Mouse (Mus musculus) forebrain, embryonic 16.5 days (tissue): ENCODE results near the gene Tenm4. TPM values are rescaled to one million over a fixed set of nuclear protein-coding genes. Genes with fewer than 3 reads are reported as not detected.

Experiments
- ATAC-seq: fragments of 200-750 bp; cut with Nextera tagmentation; 2 replicates; pipeline ENCODE4 v1.8.0; 2017; ENCODE audit warnings: mild to moderate bottlenecking, moderate library complexity
- H3K27ac ChIP-seq: fragments of 300-500 bp; sonication (generic); 2 replicates; pipeline ENCODE4 v1.5.1; 2014; ENCODE audit warnings: low read length, control low read depth
- H3K27me3 ChIP-seq: fragments of 300-500 bp; sonication (generic); replicated peaks from 2 replicates; pipeline ENCODE4 v1.6.1; 2014; ENCODE audit warnings: low read length; ENCODE audit not compliant: control insufficient read depth, insufficient read depth
- H3K36me3 ChIP-seq: fragments of 300-500 bp; sonication (generic); 2 replicates; pipeline ENCODE4 v1.6.1; 2014; ENCODE audit not compliant: control insufficient read depth, insufficient read depth
- H3K4me1 ChIP-seq: fragments of 300-500 bp; sonication (generic); replicated peaks from 2 replicates; pipeline ENCODE4 v1.6.1; 2014; ENCODE audit warnings: low read length; ENCODE audit not compliant: control insufficient read depth, insufficient read depth
- H3K4me2 ChIP-seq: fragments of 300-500 bp; sonication (generic); 2 replicates; pipeline ENCODE4 v1.6.1; 2014; ENCODE audit warnings: mild to moderate bottlenecking, low read length, control low read depth
- H3K4me3 ChIP-seq: fragments of 300-500 bp; sonication (generic); replicated peaks from 2 replicates; pipeline ENCODE4 v1.5.1; 2014; ENCODE audit warnings: mild to moderate bottlenecking, low read length, control low read depth
- H3K9ac ChIP-seq: fragments of 300-500 bp; sonication (generic); replicated peaks from 2 replicates; pipeline ENCODE4 v1.6.1; 2014; ENCODE audit warnings: low read depth, low read length, control low read depth
- H3K9me3 ChIP-seq: fragments of 300-500 bp; sonication (generic); 2 replicates; pipeline ENCODE4 v1.6.1; 2016; ENCODE audit warnings: low read length; ENCODE audit not compliant: control insufficient read depth
- WGBS: fragments of 180-500 bp; shearing (Covaris S2); extraction: QIAGEN DNeasy Blood & Tissue Kit; methylation state at CpG from one replicate; pipeline ENCODE4 v1.1.7; 2014; 5-methylcytosine and 5-hydroxymethylcytosine counted together
- polyA plus RNA-seq: library from polyadenylated mRNA; unstranded; fragments of >200 nt; fragmentation: Nextera tagmentation; extraction: Ambion mirVana; gene quantifications from 2 replicates; pipeline ENCODE4 v1.2.1, GENCODE M21; 2015

Gene Tenm4
- polyA plus RNA-seq, 1 experiment from 2014 or later, result 105 TPM

DNA sequence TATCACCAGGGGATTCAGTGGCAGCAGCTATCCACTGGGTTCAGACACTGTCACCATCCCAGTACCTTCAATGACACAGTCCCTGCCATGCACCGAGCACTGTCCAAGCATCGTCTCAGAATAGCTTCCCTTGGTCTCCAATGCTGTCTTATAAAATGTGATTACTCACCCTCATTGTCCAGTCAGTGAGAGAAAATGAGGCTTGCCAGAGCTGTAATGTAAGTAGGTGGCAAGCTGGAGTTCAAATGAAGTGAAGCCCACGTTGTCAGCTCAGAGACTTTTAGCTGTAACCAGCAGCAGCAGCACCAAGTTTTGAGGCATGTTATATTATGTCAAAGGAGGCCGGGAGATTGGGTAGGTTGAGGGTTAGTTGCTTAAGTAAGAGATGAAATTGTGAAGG lies 507.2 kb downstream of the Tenm4 start:
- H3K4me1 ChIP-seq, result peaks cover 16% of the 10 kb centered on the region
- WGBS, result 87% methylated on average over 4 of the region's 4 CpGs

DNA sequence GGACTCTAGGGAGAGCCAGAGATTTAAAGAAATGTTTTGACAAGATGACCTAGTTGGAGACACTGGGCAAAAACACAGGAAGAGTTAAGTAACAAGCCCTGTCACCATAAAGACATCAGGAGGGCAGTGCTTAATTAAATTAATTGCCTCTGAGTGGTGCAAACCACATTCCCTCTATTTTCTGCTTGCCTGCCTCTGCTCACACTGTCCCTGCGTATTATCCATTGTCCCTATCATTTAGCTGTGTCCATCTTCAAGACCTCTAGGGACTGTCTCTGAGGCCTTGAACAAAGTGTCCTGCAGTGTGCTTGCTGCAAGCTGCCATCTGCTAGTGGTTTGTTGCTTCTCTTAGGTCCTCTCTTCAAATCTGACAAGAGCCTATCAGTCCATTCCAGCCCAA lies 508.7 kb downstream of the Tenm4 start:
- H3K27me3 ChIP-seq, result no peaks in the 10 kb centered on the region
- no peak overlapping the region for H3K9ac ChIP-seq
- no peak for ATAC-seq
- no peaks in the 10 kb centered on the region for H3K9me3 ChIP-seq
- no peak overlapping the region for H3K4me3 ChIP-seq
- H3K36me3 ChIP-seq, result no peaks in the 10 kb centered on the region
- peaks cover 16% of the 10 kb centered on the region for H3K4me1 ChIP-seq
- no peak overlapping the region for H3K4me2 ChIP-seq
- no peak overlapping the region for H3K27ac ChIP-seq
- 48% methylated on average over 1 of the region's 1 CpGs for WGBS

More for the DNA sequence above, 507.2 kb downstream of the Tenm4 start:
- Histone ChIP-seq H3K27ac (no peak overlapping the region), H3K9ac (no peak overlapping the region), H3K9me3 (no peaks in the 10 kb centered on the region), H3K27me3 (no peaks in the 10 kb centered on the region), H3K4me3 (no peak overlapping the region), H3K4me2 (no peak overlapping the region), H3K36me3 (no peaks in the 10 kb centered on the region)
- no peak for ATAC-seq

DNA sequence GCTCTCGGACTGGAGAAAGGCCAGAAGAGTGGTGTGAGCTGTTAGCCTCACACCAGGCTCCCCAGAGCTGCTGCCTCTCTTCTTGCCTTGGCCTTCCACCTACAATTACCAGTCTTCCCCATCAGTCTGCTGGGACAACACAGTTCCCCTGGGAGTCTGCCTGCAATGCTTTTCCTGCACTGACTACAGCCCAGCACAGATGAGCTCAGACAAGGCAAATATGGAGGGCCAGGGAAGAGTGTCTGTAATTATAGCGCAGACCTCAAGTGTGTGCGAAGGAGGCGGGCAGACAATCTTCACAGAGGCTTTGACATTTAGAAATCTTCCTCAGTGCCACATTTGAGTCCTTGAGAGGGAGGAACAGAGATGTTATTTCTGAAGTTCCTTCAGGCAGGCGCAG lies 509.4 kb downstream of the Tenm4 start:
- no peak overlapping the region for H3K9ac ChIP-seq
- H3K4me2 ChIP-seq, result no peak overlapping the region
- 85% methylated on average over 5 of the region's 5 CpGs for WGBS
- ATAC-seq, result no peak
- no peak overlapping the region for H3K4me3 ChIP-seq
- H3K4me1 ChIP-seq, result peaks cover 16% of the 10 kb centered on the region
- H3K27ac ChIP-seq, result no peak overlapping the region
- H3K9me3 ChIP-seq, result no peaks in the 10 kb centered on the region
- H3K36me3 ChIP-seq, result no peaks in the 10 kb centered on the region
- no peaks in the 10 kb centered on the region for H3K27me3 ChIP-seq

DNA sequence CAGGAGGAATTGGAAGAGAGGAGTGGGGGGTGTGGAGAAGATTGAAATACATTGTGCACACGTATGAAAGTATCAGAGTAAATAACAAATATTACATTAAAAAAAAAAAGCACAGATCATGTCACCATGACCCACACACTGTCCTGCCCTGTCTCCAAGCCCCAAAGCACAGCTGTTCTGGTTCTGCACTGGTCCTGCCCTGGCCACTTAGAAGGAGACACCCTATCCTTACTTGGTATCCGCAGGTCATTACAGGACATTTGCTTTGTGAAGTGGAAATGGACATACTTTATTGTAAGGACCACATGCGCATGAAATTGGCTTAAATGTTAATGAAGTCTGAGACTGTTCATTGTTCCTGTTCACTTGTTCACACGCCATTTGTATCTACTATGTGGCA lies 510.8 kb downstream of the Tenm4 start:
- no peak for ATAC-seq
- H3K9ac ChIP-seq, result no peak overlapping the region
- H3K4me2 ChIP-seq, result no peak overlapping the region
- no peaks in the 10 kb centered on the region for H3K36me3 ChIP-seq
- peaks cover 16% of the 10 kb centered on the region for H3K4me1 ChIP-seq
- no peak overlapping the region for H3K4me3 ChIP-seq
- no peaks in the 10 kb centered on the region for H3K9me3 ChIP-seq
- H3K27me3 ChIP-seq, result no peaks in the 10 kb centered on the region
- H3K27ac ChIP-seq, result no peak overlapping the region
- WGBS, result 63% methylated on average over 4 of the region's 4 CpGs

DNA sequence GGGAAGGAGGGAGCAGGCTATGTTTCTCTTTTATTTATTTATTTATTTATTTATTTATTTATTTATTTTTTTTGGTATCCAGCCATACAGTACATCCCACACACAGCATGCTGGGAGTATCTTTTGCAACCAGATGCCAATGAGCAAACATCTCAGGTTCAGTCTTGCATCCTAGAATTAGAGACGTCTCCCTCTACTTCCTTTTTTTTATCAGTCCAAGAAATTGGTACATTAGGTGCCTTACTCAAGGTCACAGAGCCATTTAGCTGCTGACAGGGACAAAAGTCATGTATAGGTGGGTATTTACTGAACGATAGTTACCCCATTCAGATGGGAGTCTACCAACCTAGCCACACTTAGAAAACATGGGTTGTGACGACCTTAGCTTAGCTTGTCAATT lies 517.1 kb downstream of the Tenm4 start:
- Histone ChIP-seq H3K4me3 (no peak overlapping the region), H3K9ac (no peak overlapping the region), H3K36me3 (no peaks in the 10 kb centered on the region), H3K27ac (no peak overlapping the region), H3K4me1 (no peaks in the 10 kb centered on the region; the same call in 1 of the 2 replicates), H3K4me2 (no peak overlapping the region), H3K27me3 (no peaks in the 10 kb centered on the region), H3K9me3 (no peaks in the 10 kb centered on the region)
- ATAC-seq, result no peak
- 85% methylated on average over 3 of the region's 3 CpGs for WGBS

DNA sequence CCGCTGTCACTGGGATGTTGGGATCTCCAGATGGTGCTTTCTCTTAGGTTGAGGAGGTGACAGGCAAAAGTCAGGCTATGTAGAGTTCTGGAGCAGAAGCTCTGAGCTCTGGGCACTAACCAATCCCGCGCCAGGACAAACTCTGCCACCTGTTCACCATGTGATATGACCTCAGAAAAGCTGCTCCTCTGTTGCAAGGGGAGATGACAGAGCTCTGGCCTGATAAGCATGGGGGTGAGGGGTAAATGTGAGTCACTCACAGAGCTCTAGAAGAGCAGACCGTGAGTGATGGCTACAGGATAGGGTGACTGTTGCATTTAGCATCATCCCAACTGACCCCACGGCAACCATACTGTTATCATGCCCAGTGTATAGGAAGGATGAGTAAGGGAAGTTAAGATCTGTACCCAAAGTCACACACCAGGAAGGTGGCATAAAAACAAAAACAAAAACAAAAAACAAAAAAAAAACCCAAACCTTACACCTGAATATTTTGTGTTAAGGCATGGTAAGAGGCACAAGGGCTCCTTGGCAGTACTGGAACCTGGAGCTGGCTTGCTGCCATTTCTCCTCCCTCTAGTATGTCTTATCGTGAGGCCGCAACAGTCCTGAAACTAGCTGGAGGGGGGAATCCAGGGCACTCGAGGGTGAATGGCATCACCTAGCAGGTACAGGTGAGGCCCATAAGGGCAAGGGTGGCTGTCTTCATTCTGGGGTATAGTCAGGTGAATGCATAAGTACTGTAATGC lies 530.2 kb downstream of the Tenm4 start:
- no peak overlapping the region for H3K4me2 ChIP-seq
- H3K9ac ChIP-seq, result no peak overlapping the region
- H3K9me3 ChIP-seq, result no peaks in the 10 kb centered on the region
- no peaks in the 10 kb centered on the region for H3K27me3 ChIP-seq
- WGBS, result 79% methylated on average over 8 of the region's 8 CpGs
- ATAC-seq, result no peak
- H3K4me3 ChIP-seq, result no peak overlapping the region
- H3K36me3 ChIP-seq, result peaks cover 5% of the 10 kb centered on the region
- H3K27ac ChIP-seq, result no peak overlapping the region
- no peaks in the 10 kb centered on the region; the same call in 1 of the 2 replicates for H3K4me1 ChIP-seq

DNA sequence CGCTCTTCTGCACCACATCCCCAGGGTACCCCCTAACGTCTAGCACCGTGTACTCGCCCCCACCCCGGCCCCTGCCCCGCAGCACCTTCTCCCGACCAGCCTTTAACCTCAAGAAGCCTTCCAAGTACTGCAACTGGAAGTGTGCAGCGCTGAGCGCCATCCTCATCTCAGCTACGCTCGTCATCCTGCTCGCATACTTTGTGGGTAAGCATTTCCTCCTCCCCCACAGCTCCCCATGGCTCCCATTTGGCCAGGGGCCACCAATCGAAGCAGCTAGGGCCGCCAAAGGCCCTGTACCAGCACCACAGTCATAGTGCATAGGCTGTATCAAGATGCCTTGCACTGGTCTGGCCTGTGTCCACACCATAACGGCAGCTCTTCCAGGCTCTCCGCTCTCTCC lies 532.9 kb downstream of the Tenm4 start:
- Histone ChIP-seq H3K27ac (no peak overlapping the region), H3K4me1 (no peaks in the 10 kb centered on the region; the same call in 1 of the 2 replicates), H3K4me2 (no peak overlapping the region), H3K9ac (no peak overlapping the region), H3K4me3 (no peak overlapping the region), H3K36me3 (peaks cover 9% of the 10 kb centered on the region), H3K27me3 (no peaks in the 10 kb centered on the region), H3K9me3 (no peaks in the 10 kb centered on the region)
- ATAC-seq, result no peak
- 86% methylated on average over 16 of the region's 16 CpGs for WGBS

DNA sequence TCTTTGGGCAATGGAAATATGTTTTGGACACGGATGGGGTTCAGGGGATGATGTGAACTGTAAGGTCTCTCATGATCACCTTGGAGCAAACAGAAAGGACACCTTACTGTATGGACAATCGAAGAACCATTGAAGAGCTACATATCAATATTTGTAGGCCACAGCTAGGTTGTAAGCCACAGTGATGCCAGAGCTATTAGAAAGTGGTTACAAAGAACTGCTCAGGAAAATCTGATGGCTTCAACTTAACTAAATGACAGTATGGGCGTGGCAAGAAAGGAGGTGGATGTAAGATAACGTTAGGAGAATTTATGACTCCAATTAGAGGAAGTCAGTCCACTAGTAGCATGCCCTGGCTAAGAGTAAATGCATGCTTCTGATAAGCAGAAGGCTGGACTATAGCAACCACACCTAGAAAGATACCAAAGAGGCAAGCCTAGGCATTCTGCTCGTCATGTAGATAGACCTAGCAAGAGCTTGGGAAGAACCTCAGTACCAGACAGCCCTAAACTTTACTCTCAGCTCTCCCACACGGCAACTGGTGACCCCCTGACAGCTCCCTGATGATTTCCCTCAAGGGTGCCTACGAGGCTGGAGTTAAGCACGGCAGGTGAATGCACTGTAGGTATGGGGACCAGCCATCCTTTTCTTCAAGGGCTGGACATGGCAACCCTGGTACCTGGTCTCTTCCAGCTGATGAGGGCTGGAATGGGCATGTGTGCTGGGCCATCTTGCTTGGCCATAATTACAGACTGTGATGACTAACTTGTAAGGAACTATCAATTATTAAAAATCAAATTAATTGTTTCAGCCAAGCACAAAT lies 534.5 kb downstream of the Tenm4 start:
- Histone ChIP-seq H3K36me3 (peaks cover 9% of the 10 kb centered on the region), H3K9ac (no peak overlapping the region), H3K27ac (no peak overlapping the region), H3K4me3 (no peak overlapping the region), H3K27me3 (no peaks in the 10 kb centered on the region), H3K4me1 (no peaks in the 10 kb centered on the region; the same call in 1 of the 2 replicates), H3K9me3 (no peaks in the 10 kb centered on the region), H3K4me2 (no peak overlapping the region)
- 92% methylated on average over 8 of the region's 8 CpGs for WGBS
- no peak for ATAC-seq

DNA sequence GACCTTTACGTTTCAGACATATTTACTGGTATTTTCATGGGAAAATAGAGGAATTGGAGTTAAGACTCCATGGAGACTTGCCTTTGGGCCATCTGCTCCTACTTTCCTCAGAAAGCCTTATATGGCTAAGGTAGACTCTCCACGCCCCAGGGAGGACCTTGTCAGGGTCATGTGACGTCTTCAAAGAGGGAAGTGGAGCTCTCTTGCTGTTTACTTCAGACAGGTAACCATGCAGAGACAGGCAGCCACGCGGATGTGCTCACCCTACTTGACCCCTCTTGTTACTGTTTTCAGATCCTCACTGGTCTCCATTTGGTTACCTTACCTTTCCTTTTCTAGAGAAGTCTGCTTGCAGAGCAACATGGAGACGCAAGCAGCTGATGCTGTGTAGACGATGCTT lies 535.5 kb downstream of the Tenm4 start:
- no peaks in the 10 kb centered on the region; the same call in 1 of the 2 replicates for H3K4me1 ChIP-seq
- no peak overlapping the region for H3K27ac ChIP-seq
- no peaks in the 10 kb centered on the region for H3K27me3 ChIP-seq
- no peak overlapping the region for H3K4me2 ChIP-seq
- 98% methylated on average over 7 of the region's 7 CpGs for WGBS
- no peaks in the 10 kb centered on the region for H3K9me3 ChIP-seq
- no peak for ATAC-seq
- no peak overlapping the region for H3K4me3 ChIP-seq
- no peak overlapping the region for H3K9ac ChIP-seq
- H3K36me3 ChIP-seq, result peaks cover 9% of the 10 kb centered on the region
